Mouse (Mus musculus): ENCODE measurements around the gene Gnaq. TPM values are rescaled to one million over a fixed set of nuclear protein-coding genes. Genes with fewer than 3 reads are reported as not detected.
A peak's percentile ranks its signal among the peaks of the same experiment; 100 is the strongest.
"Not testable (repeated sequence)": the region's sequence is repeated elsewhere in the genome, so short reads cannot be mapped to it uniquely, and the experiment has no call there.

Gene Gnaq
- polyA plus RNA-seq, 1 experiment from 2014 or later, result 109 TPM

DNA sequence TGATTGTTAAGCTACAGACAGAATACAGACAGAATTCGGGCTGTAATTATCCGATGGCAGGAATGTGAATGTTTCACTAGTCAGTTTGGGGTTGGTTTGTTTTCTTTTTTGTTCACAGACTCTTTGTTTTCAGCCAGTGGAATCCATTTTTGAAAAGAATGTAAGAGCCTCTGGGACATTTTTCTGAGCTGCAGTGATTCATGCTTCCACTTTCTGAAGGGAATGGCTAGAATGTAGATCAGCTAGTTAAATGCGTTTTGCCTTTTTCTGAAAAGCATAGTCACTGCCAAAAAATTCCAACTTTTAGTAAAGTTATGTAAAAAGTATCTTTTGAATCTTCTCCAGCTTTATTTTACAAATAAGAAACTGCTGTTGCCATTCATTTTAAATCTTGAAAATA is 118.3 kb downstream of the Gnaq start:
- 35% methylated on average over 3 of the region's 3 CpGs for WGBS
- no peak for ATAC-seq (replicated peaks)
- H3K4me2 ChIP-seq, result no peak overlapping the region
- peaks cover 36% of the 10 kb centered on the region for H3K4me1 ChIP-seq
- H3K27me3 ChIP-seq (replicated peaks), result no peaks in the 10 kb centered on the region
- no peak overlapping the region for H3K9ac ChIP-seq
- no peak overlapping the region for H3K27ac ChIP-seq
- H3K4me3 ChIP-seq, result no peak overlapping the region
- no peaks in the 10 kb centered on the region for H3K36me3 ChIP-seq (replicated peaks)
- no peaks in the 10 kb centered on the region for H3K9me3 ChIP-seq

DNA sequence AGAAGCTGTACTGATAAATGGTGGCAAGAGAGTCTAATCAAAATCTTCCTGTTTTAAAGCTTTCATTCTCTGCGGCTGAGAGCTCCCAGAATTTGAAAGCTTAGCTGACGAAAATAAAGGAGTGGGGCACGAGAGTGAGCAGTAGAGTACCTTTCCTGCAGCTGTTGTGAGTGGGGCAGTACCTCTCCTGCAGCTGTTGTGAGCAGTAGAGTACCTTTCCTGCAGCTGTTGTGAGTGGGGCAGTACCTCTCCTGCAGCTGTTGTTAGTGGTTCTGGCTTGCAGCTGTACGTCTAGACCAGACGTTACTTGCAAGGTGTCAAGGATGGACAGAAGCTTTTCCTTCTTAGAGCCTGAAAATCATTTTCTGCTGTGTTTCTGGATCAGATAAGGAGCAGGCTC is 119.2 kb downstream of the Gnaq start:
- ATAC-seq (replicated peaks), result peak; percentile 43; the same call in 1 of the 2 replicates

DNA sequence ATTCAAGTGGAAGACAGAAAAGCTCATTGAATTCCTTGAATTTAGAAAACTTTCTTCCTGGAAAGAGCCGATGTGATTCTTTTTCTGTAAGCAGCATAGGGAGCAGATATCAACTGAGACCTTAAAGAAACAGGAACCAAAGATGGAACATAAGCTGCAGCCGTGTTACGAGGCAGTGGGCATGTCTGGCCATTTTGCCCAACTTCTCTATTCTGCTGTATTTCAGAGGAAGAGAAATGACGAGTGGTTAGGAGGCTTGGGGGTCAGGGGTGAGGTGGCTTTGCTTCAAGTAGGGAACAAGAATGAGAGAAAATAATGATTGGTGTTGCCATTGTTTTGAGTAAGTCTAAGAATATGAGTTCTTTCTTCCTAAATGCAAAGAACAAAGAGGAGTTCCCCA is 120.1 kb downstream of the Gnaq start:
- Histone ChIP-seq H3K9ac (no peak overlapping the region), H3K36me3 (replicated peaks) (no peaks in the 10 kb centered on the region), H3K9me3 (no peaks in the 10 kb centered on the region), H3K4me1 (peaks cover 32% of the 10 kb centered on the region), H3K4me3 (no peak overlapping the region), H3K27ac (no peak overlapping the region), H3K27me3 (replicated peaks) (no peaks in the 10 kb centered on the region), H3K4me2 (no peak overlapping the region)
- WGBS, result 70% methylated on average over 4 of the region's 4 CpGs
- no peak for ATAC-seq (replicated peaks)

More for the DNA sequence above, 119.2 kb downstream of the Gnaq start:
- Histone ChIP-seq H3K9me3 (no peaks in the 10 kb centered on the region), H3K27ac (no peak overlapping the region), H3K4me1 (peaks cover 36% of the 10 kb centered on the region), H3K9ac (no peak overlapping the region), H3K36me3 (replicated peaks) (no peaks in the 10 kb centered on the region), H3K4me3 (no peak overlapping the region), H3K4me2 (no peak overlapping the region), H3K27me3 (replicated peaks) (no peaks in the 10 kb centered on the region)
- WGBS, result 54% methylated on average over 5 of the region's 5 CpGs

DNA sequence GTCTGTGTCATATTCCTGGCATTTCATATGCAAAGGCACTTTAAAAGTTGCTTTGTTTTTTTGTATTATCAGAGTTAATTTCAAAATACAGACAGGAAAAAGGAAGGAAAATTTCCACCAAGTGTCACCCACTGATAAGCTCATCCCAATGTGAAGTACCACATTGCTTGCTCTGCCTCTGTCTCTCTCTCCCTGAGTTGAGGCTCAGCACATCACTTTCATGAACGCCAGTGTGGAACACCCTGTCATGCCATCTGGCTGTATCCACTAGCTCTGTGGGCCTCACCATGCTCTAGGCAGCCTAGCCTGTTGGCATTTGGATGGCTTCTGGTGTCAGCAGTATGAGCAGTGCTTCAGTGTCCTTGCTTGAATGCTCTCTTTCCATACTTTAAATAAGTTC is 122.2 kb downstream of the Gnaq start:
- Histone ChIP-seq H3K4me3 (no peak overlapping the region), H3K27me3 (replicated peaks) (no peaks in the 10 kb centered on the region), H3K27ac (no peak overlapping the region), H3K4me2 (no peak overlapping the region), H3K9ac (no peak overlapping the region), H3K9me3 (no peaks in the 10 kb centered on the region), H3K4me1 (peaks cover 30% of the 10 kb centered on the region), H3K36me3 (replicated peaks) (no peaks in the 10 kb centered on the region)
- WGBS, result 81% methylated on average over 1 of the region's 1 CpGs
- no peak for ATAC-seq (replicated peaks)

DNA sequence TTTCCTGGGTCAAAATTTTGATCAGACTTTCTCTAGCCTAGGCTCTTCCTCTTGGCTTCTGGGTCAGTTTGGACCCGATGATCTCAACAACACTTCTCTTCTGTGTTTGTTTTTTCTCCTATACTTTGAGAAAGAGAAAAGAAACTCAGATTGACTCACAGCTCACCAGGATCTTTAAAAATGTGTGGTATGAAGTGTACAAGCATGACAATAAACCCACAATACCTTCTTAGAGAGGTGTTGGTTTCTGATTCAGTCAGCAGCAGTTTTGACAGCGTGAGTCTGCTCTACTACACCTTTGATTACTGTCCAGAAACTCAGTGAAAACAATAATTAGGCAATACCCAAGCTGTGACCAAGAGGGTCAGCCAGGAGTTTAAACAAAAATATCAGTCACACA is 122.7 kb downstream of the Gnaq start:
- no peaks in the 10 kb centered on the region for H3K36me3 ChIP-seq (replicated peaks)
- no peak overlapping the region for H3K27ac ChIP-seq
- WGBS, result 88% methylated on average over 2 of the region's 2 CpGs
- no peaks in the 10 kb centered on the region for H3K27me3 ChIP-seq (replicated peaks)
- ATAC-seq (replicated peaks), result no peak
- H3K9me3 ChIP-seq, result no peaks in the 10 kb centered on the region
- no peak overlapping the region for H3K9ac ChIP-seq
- H3K4me3 ChIP-seq, result no peak overlapping the region
- H3K4me2 ChIP-seq, result no peak overlapping the region
- H3K4me1 ChIP-seq, result peaks cover 30% of the 10 kb centered on the region

DNA sequence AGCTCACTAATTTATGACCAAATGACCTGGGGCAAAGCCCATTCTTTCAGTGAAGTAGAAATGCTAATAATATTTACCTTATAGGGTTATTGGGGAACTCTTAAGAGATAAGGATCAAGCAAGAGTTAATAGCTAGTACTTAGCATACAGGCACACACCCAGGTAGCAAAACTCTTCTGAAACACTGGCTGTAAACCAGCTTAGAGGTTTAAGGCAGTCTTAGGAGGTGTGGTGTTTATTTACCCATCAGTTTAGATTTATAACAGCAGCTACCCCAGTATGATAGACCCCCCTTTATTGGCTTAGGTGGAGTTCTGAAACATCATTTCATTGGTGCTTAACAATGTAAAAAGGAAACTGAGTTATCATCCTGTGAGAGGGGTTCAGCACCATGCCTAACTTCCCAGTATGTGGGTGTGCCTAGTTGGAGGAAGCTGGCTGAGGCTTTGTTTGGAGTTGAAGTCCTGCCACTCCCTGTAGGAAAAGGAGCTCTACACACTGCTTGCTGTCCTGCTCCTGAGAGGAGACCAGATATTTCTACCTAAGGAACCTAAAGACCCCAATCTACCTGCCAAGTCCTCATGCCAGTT is 126.2 kb downstream of the Gnaq start:
- Histone ChIP-seq H3K9ac (no peak overlapping the region), H3K36me3 (replicated peaks) (no peaks in the 10 kb centered on the region), H3K27ac (no peak overlapping the region), H3K27me3 (replicated peaks) (no peaks in the 10 kb centered on the region), H3K4me1 (peaks cover 4% of the 10 kb centered on the region; the same call in 1 of the 2 replicates), H3K9me3 (no peaks in the 10 kb centered on the region), H3K4me2 (no peak overlapping the region), H3K4me3 (no peak overlapping the region)
- ATAC-seq (replicated peaks), result no peak

DNA sequence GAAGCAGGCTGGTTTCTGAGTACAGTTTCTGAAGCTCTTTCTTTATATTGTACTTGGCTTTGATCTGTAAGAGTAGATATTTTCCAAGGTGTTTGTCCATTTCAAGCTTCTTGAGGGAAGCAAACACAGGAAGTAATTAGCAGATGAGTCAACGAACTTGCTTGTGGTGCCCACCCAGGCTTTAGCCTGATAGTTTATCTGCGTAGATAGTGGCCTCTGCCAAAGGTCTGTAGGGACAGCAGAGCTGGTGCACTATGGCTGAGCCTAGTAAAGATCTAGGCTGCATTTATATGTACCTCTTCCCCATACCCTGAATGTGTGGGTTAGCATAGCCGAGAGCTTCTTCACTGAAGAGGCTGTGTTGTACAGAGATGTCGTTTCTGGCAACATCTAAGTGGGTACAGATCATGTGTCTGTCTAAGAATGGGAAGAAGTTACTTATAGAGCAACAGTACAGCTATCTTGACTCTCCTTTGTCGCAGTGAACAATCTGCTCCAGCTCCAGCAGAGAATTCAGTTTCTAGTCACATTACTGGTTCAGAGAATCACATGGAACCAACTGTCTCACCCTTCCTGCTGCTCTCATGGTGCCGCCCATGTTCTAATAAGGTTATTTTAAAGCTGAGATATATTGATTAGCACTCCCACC is 127.3 kb downstream of the Gnaq start:
- Histone ChIP-seq H3K4me1 (peaks cover 4% of the 10 kb centered on the region; the same call in 1 of the 2 replicates), H3K27ac (no peak overlapping the region), H3K27me3 (replicated peaks) (no peaks in the 10 kb centered on the region), H3K4me3 (no peak overlapping the region), H3K4me2 (no peak overlapping the region), H3K9ac (no peak overlapping the region), H3K9me3 (no peaks in the 10 kb centered on the region), H3K36me3 (replicated peaks) (no peaks in the 10 kb centered on the region)
- ATAC-seq (replicated peaks), result no peak
- 88% methylated on average over 6 of the region's 6 CpGs for WGBS

DNA sequence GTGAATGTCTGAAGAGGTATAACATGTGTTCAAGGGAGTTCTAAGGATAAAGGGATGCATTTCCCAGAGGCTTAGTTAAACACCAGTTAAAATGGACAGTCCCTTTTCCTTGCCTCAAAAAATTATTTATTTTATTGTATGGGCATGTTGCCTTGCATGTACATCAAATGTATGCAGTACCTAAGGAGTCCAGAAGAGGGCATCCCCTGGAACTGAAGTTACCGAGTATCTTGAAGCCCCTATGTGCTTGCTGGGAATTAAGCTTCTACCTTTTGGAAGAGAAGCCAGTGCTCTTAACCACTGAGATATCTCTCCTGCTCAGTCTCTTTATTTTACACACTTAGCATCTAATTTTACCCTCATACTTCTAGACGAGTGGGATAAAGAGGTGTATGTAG is 127.8 kb downstream of the Gnaq start:
- H3K27me3 ChIP-seq (replicated peaks), result no peaks in the 10 kb centered on the region
- no peak overlapping the region for H3K27ac ChIP-seq
- H3K36me3 ChIP-seq (replicated peaks), result no peaks in the 10 kb centered on the region
- no peak overlapping the region for H3K4me2 ChIP-seq
- no peak overlapping the region for H3K4me3 ChIP-seq
- no peak for ATAC-seq (replicated peaks)
- no peak overlapping the region for H3K9ac ChIP-seq
- WGBS, result 72% methylated on average over 2 of the region's 2 CpGs
- H3K4me1 ChIP-seq, result peaks cover 4% of the 10 kb centered on the region; the same call in 1 of the 2 replicates
- H3K9me3 ChIP-seq, result no peaks in the 10 kb centered on the region

DNA sequence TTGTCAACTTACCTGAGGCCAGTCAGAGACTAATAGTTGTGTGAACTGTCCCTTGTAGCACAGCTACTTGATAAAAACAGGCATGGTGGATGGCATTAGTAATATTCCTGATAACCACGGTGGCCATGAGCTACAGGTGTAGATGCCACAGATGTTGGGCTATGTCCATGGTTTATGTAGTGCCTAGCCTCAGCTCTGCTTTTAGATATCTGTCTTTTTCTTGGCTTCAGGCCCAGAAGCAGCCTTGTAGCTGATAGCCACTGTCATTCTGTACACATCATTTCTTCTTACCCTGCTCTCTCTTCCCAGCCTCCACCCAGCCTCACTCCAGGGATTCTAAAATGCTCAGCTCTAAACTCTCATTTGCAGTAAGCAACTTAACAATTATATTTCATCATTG is 128.3 kb downstream of the Gnaq start:
- no peak overlapping the region for H3K9ac ChIP-seq
- ATAC-seq (replicated peaks), result no peak
- H3K36me3 ChIP-seq (replicated peaks), result no peaks in the 10 kb centered on the region
- H3K4me1 ChIP-seq, result peaks cover 4% of the 10 kb centered on the region; the same call in 1 of the 2 replicates
- H3K9me3 ChIP-seq, result no peaks in the 10 kb centered on the region
- no peak overlapping the region for H3K4me2 ChIP-seq
- no peak overlapping the region for H3K27ac ChIP-seq
- no peak overlapping the region for H3K4me3 ChIP-seq
- WGBS, result 100% methylated on average over 1 of the region's 1 CpGs
- H3K27me3 ChIP-seq (replicated peaks), result no peaks in the 10 kb centered on the region

DNA sequence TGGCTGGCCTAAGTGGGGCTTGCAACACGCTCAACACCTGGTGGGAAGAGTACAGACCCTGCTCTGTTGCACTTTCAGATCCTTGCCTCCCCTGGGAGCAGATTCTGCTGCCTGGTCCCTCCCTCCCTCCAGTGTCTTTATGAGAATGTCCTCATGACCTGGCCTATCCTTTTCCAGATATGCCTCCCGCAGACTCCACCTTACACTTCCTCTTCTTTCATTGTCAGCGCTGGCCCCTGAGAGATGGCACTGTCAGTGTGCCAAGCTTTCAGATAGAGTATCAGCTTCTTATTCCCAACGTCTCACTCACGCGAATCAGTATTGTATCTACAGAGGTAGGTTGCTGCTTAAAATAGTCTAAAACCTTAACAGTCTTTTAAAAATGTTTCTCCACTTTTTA is 129.0 kb downstream of the Gnaq start:
- H3K27me3 ChIP-seq (replicated peaks), result no peaks in the 10 kb centered on the region
- H3K9ac ChIP-seq, result no peak overlapping the region
- no peaks in the 10 kb centered on the region for H3K9me3 ChIP-seq
- no peak for ATAC-seq (replicated peaks)
- H3K4me2 ChIP-seq, result no peak overlapping the region
- no peaks in the 10 kb centered on the region for H3K36me3 ChIP-seq (replicated peaks)
- 89% methylated on average over 6 of the region's 6 CpGs for WGBS
- H3K27ac ChIP-seq, result no peak overlapping the region
- H3K4me3 ChIP-seq, result no peak overlapping the region
- peaks cover 4% of the 10 kb centered on the region; the same call in 1 of the 2 replicates for H3K4me1 ChIP-seq

DNA sequence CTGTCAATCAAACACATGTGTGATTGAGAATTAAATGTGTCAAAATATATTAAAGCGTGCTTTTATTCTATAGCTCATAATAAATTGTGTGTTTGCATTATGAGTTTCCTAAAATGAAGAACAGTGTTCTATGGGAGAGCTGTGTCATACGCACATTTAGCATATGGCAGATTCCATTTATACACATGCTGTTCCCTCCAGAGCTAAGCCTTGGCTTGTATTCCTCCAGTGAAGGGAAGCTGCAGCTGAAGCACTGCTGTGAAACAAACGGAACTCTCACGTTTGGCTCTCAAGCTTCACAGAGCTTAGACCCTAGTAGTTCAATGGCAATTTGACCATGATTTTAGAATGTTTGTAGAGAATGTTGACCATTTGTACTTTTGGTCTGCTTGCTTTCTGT is 129.7 kb downstream of the Gnaq start:
- WGBS, result 93% methylated on average over 4 of the region's 4 CpGs
- H3K4me2 ChIP-seq, result no peak overlapping the region
- H3K9me3 ChIP-seq, result no peaks in the 10 kb centered on the region
- H3K4me3 ChIP-seq, result no peak overlapping the region
- no peaks in the 10 kb centered on the region for H3K36me3 ChIP-seq (replicated peaks)
- ATAC-seq (replicated peaks), result no peak
- no peaks in the 10 kb centered on the region for H3K27me3 ChIP-seq (replicated peaks)
- H3K9ac ChIP-seq, result no peak overlapping the region
- peaks cover 4% of the 10 kb centered on the region; the same call in 1 of the 2 replicates for H3K4me1 ChIP-seq
- no peak overlapping the region for H3K27ac ChIP-seq

DNA sequence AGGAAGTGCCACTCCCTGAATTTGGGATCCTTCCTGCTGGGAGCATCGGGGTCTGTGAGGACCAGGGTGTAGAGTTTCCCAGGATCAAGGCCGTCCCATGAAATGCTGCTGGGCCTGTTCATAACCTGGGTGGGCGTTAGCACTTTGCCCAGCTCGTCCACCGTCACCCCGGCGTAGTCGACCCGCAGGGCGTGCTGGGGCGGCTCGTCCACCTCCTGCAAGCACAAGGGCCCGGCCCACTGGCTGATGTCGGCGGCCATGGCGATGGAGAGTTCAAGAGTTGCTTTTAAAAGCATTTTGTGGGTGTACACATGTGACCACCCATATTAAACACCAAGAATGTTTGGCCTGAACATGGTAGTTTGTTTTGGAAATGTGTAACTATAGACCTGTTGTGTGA is 134.7 kb downstream of the Gnaq start:
- H3K27ac ChIP-seq; H3K27me3 ChIP-seq (replicated peaks); H3K9ac ChIP-seq; H3K4me3 ChIP-seq; H3K4me2 ChIP-seq; H3K36me3 ChIP-seq (replicated peaks); H3K9me3 ChIP-seq: not testable (repeated sequence)
- peaks cover 13% of the 10 kb centered on the region; the same call in 1 of the 2 replicates for H3K4me1 ChIP-seq
- WGBS, result 95% methylated on average over 15 of the region's 16 CpGs
- 0 out of 2 replicates have a peak, but pooled peaks have one; percentile 25 for ATAC-seq (replicated peaks)

DNA sequence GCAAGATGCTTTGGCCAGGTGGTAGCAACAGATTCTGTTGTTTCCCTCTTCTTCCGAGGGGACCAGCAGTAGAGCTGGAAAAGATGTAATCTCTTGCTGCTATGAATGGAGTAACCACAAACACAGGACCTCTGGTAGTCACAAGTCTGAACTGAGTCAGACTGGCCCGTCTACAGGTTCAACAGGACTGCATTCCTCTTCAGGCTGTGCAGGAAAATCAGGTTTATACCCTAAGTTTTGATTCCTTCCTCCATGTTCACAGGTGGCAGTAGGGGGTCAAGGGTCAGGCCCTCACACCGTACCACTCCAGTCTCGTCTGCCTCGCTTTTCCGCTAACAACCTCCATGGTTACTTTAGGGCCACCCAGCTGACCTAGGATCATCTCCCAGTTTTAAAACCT is 137.6 kb downstream of the Gnaq start:
- Histone ChIP-seq H3K4me1 (peaks cover 18% of the 10 kb centered on the region; the same call in 1 of the 2 replicates), H3K27me3 (replicated peaks) (no peaks in the 10 kb centered on the region), H3K4me2 (no peak overlapping the region), H3K9ac (no peak overlapping the region), H3K27ac (no peak overlapping the region), H3K36me3 (replicated peaks) (no peaks in the 10 kb centered on the region), H3K9me3 (no peaks in the 10 kb centered on the region), H3K4me3 (no peak overlapping the region)
- WGBS, result 90% methylated on average over 6 of the region's 6 CpGs
- no peak for ATAC-seq (replicated peaks)

Data from midbrain, embryonic 15.5 days (tissue).